Mouse (Mus musculus): ENCODE results near the gene Vps11.
"Not testable (repeated sequence)": the region's sequence is repeated elsewhere in the genome, so short reads cannot be mapped to it uniquely, and the experiment has no call there.

Vps11 gene

GRCm38 (mm10) chr9:44361190-44361917, at the start of gene Vps11:
Gene Vps11 (minus strand): TSS chr9:44361670.
- DNase-seq (ENCODE audit: low read depth, low spot score): peak; percentile 99

GRCm38 (mm10) chr9:44410647-44411336, 49.3 kb upstream of the Vps11 start:
- no peak for DNase-seq (ENCODE audit: low read depth, low spot score)

GRCm38 (mm10) chr9:44408693-44409092, 47.2 kb upstream of the Vps11 start:
- DNase-seq (ENCODE audit: low read depth, low spot score): not testable (repeated sequence)

GRCm38 (mm10) chr9:44407752-44408097, 46.3 kb upstream of the Vps11 start:
- DNase-seq (ENCODE audit: low read depth, low spot score): no peak

GRCm38 (mm10) chr9:44406906-44407751, 45.7 kb upstream of the Vps11 start, which contains the start of the genes Rps25 and Trappc4:
Gene Rps25 (plus strand): TSS chr9:44407139.
Gene Trappc4 (minus strand): TSS chr9:44407600.
- peak; percentile 95 for DNase-seq (ENCODE audit: low read depth, low spot score)

- DNase-seq (ENCODE audit: low read depth, low spot score): no peak
Observed at GRCm38 (mm10) chr9:44405011-44405410, 43.5 kb upstream of the Vps11 start.

GRCm38 (mm10) chr9:44401081-44401480, 39.6 kb upstream of the Vps11 start:
- no peak for DNase-seq (ENCODE audit: low read depth, low spot score)

GRCm38 (mm10) chr9:44399795-44400114, 38.3 kb upstream of the Vps11 start:
- DNase-seq (ENCODE audit: low read depth, low spot score): no peak

GRCm38 (mm10) chr9:44399114-44399794, 37.8 kb upstream of the Vps11 start:
- no peak for DNase-seq (ENCODE audit: low read depth, low spot score)

GRCm38 (mm10) chr9:44398551-44398950, 37.1 kb upstream of the Vps11 start:
- DNase-seq (ENCODE audit: low read depth, low spot score): no peak

GRCm38 (mm10) chr9:44398087-44398486, 36.6 kb upstream of the Vps11 start:
- no peak for DNase-seq (ENCODE audit: low read depth, low spot score)

GRCm38 (mm10) chr9:44396684-44397411, 35.4 kb upstream of the Vps11 start, which contains the start of gene Slc37a4:
Gene Slc37a4 (plus strand): TSS chr9:44396852.
- peak; percentile 86 for DNase-seq (ENCODE audit: low read depth, low spot score)

GRCm38 (mm10) chr9:44391466-44391865, 30.0 kb upstream of the Vps11 start:
- no peak for DNase-seq (ENCODE audit: low read depth, low spot score)

GRCm38 (mm10) chr9:44389273-44389672, 27.8 kb upstream of the Vps11 start:
- no peak for DNase-seq (ENCODE audit: low read depth, low spot score)

GRCm38 (mm10) chr9:44387221-44387620, 25.8 kb upstream of the Vps11 start:
- DNase-seq (ENCODE audit: low read depth, low spot score): no peak

- DNase-seq (ENCODE audit: low read depth, low spot score): no peak
Observed at GRCm38 (mm10) chr9:44384596-44384995, 23.1 kb upstream of the Vps11 start.

GRCm38 (mm10) chr9:44379862-44380261, 18.4 kb upstream of the Vps11 start:
- peak; percentile 33 for DNase-seq (ENCODE audit: low read depth, low spot score)

- peak; percentile 97 for DNase-seq (ENCODE audit: low read depth, low spot score)
Observed at GRCm38 (mm10) chr9:44379054-44379834, 17.8 kb upstream of the Vps11 start, which contains the start of gene Hyou1. Gene Hyou1 (plus strand): TSS chr9:44379490.

- DNase-seq (ENCODE audit: low read depth, low spot score): no peak
Observed at GRCm38 (mm10) chr9:44378153-44378730, 16.8 kb upstream of the Vps11 start.

- DNase-seq (ENCODE audit: low read depth, low spot score): not testable (repeated sequence)
Observed at GRCm38 (mm10) chr9:44377335-44377734, 15.9 kb upstream of the Vps11 start.

All from forelimb bud, embryonic 11.5 days (tissue).